Mouse (Mus musculus): ENCODE measurements around the gene Lgals8.

DNA sequence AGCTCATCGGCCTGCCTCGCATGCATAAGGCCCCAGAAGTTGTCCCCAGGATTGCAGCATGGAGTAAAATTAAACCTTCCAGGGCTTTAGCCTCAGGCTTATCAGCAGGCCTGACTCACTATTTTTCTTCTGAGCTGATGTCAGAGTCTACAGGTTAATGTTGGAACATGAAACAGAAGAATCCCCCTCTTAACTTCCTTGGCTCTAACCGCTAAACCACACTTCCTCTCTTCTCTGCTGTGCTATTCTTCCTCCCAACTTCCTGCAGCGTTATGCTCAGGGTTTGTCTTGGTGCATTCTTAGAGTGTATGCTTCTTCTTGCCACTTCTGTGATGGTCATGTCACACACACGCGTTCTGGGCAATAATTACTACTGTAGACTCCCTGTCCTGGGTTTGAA, 42.7 kb upstream of the Lgals8 start:
- TF ChIP-seq CTCF (IDR thresholded peaks at IDR 0.05) = no peak
- no peak for TF ChIP-seq EP300 (IDR thresholded peaks at IDR 0.05)

All from lung, postnatal 0 days (tissue).